ENCODE assay signal across 30 mouse cellular contexts in the genomic region with DNA sequence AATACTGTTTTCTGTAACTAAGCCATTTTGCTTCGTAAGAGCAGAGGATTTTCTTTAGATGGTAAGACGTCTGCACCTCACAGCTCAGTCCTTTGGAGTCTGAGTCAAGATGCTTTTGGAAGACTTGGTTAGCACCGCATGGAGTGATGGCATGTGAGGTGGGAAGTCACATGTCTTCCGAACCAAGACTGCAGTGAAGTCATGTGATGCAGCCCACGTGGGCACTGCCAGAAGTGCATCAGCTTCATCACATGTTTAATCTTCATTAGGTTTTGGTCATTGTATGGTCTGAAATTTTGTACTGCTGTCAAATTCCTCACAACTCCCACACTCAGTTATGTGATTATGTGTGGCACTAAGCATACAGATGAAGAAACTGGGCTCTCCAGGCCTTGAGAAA. TPM values are rescaled to one million over a fixed set of nuclear protein-coding genes. Genes with fewer than 3 reads are reported as not detected.
"Had no signal": no experiment of that assay in that cellular context is flagged by ENCODE, and none has a peak within 500 bp of the region (broad histone marks: within the 10 kb centered on the region; RNA-seq: fewer than 3 reads in every experiment).

No protein-coding gene starts in this region.

- H3K4me3 ChIP-seq: embryonic facial prominence, embryonic 10.5 days; embryonic facial prominence, embryonic 12.5 days; embryonic facial prominence, embryonic 13.5 days; embryonic facial prominence, embryonic 15.5 days; erythroblast, embryonic 14.5 days; forebrain, embryonic 10.5 days; forebrain, embryonic 12.5 days; forebrain, embryonic 13.5 days; forebrain, embryonic 15.5 days; gastrocnemius, adult 2 months; heart, adult 2 months; heart, embryonic 10.5 days had no signal

- H3K4me1 ChIP-seq: embryonic facial prominence, embryonic 13.5 days; embryonic facial prominence, embryonic 15.5 days had no signal

- H3K4me2 ChIP-seq: embryonic facial prominence, embryonic 12.5 days; embryonic facial prominence, embryonic 13.5 days; embryonic facial prominence, embryonic 15.5 days; forebrain, embryonic 12.5 days; forebrain, embryonic 13.5 days; forebrain, embryonic 15.5 days; heart, embryonic 11.5 days had no signal

- ATAC-seq: forebrain, embryonic 13.5 days; forebrain, embryonic 14.5 days; forebrain, embryonic 15.5 days; forebrain, embryonic 16.5 days; forebrain, postnatal 0 days had no signal

- H3K36me3 ChIP-seq: embryonic facial prominence, embryonic 10.5 days; embryonic facial prominence, embryonic 12.5 days; embryonic facial prominence, embryonic 13.5 days; embryonic facial prominence, embryonic 15.5 days; forebrain, embryonic 10.5 days; forebrain, embryonic 12.5 days; forebrain, embryonic 15.5 days; heart, embryonic 10.5 days had no signal

- H3K27me3 ChIP-seq: embryonic facial prominence, embryonic 12.5 days; embryonic facial prominence, embryonic 13.5 days; embryonic facial prominence, embryonic 15.5 days; forebrain, embryonic 12.5 days; forebrain, embryonic 13.5 days; forebrain, embryonic 15.5 days had no signal

- DNase-seq: cerebellum, adult 9-10 months; cerebellum, adult 9-11 months; cerebellum, postnatal 10 days; cerebellum, postnatal 14 days; cerebellum, postnatal 25 days; cerebellum, postnatal 36 days; embryo, embryonic 11 days; forebrain, postnatal 0 days; gastrocnemius, adult 2 months; gastrocnemius, postnatal 10 days; gastrocnemius, postnatal 14 days; gastrocnemius, postnatal 25 days; gastrocnemius, postnatal 36 days; heart, adult 18-20 months; heart, adult 2 months had no signal

- H3K9ac ChIP-seq: embryonic facial prominence, embryonic 12.5 days; embryonic facial prominence, embryonic 13.5 days; embryonic facial prominence, embryonic 15.5 days; forebrain, embryonic 12.5 days; forebrain, embryonic 13.5 days; forebrain, embryonic 15.5 days; forebrain, postnatal 0 days had no signal

- H3K9me3 ChIP-seq: embryonic facial prominence, embryonic 10.5 days; embryonic facial prominence, embryonic 12.5 days; embryonic facial prominence, embryonic 13.5 days; embryonic facial prominence, embryonic 15.5 days; forebrain, embryonic 10.5 days; forebrain, embryonic 12.5 days; forebrain, embryonic 13.5 days; forebrain, embryonic 15.5 days; heart, embryonic 10.5 days had no signal

- H3K27ac ChIP-seq: embryonic facial prominence, embryonic 10.5 days; embryonic facial prominence, embryonic 12.5 days; embryonic facial prominence, embryonic 13.5 days; embryonic facial prominence, embryonic 15.5 days; forebrain, embryonic 10.5 days; forebrain, embryonic 12.5 days; forebrain, embryonic 13.5 days; forebrain, embryonic 15.5 days; gastrocnemius, adult 2 months; heart, adult 2 months; heart, embryonic 10.5 days had no signal

RNA-seq across cellular contexts. Expression of a gene that starts 58.3 kb away (rescaled TPM):
- total RNA-seq: common myeloid progenitor, adult 5-6 weeks; granulocyte monocyte progenitor cell, adult 5-6 weeks had no signal
- polyA plus RNA-seq: erythroblast, embryonic 14.5 days had no signal
